Mouse (Mus musculus): ENCODE results near the gene Pgc.

Gene Pgc

DNA sequence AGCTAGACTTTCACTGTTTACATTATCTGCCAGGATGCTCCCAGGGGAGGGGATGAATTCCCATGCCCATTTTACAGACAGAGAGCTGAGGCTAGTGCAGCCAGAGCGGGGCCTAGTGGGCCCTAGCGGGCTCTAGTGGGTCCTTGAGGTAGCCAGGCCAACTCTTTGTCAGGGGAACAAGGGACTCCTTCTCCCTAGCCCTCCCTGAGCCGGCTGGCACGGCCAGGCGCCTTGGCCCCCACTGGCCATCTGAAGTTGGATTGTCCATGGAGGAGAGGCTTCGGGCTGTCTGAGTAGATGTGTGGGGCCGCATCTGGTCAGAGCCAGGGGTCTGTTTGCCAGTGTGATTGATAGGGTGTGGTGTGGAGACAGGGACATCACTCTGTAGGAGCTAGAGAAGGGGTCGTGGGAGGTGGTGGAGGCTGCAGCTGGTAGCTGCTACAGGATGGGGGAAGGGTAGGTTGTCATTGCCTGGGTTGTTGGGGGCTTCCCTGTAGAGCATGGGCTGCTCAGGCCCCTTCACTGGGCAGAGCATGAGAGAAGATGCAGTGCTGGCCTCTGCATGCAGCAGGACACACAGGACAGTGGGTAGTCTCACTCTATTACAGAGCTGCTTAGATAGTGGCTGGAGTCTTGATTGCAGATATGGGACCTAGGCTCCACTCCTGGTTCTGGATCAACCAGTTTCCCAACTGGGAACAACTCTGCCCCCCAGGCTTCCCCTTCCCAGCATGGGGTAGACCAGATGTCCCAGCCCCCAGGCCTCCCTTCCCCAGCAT is 57.0 kb downstream of the Pgc start:
- no peak for DNase-seq (ENCODE audit: low read depth, low spot score)

Data from CD4-positive helper T cell, adult 2 months (primary cell).